Mouse (Mus musculus): ENCODE data around the gene Tubg2. TPM values are rescaled to one million over a fixed set of nuclear protein-coding genes. Genes with fewer than 3 reads are reported as not detected.

Gene Tubg2
- total and polyA plus RNA-seq, 3 experiments = 2.1 to 10.5 (median 4.7) TPM

DNA sequence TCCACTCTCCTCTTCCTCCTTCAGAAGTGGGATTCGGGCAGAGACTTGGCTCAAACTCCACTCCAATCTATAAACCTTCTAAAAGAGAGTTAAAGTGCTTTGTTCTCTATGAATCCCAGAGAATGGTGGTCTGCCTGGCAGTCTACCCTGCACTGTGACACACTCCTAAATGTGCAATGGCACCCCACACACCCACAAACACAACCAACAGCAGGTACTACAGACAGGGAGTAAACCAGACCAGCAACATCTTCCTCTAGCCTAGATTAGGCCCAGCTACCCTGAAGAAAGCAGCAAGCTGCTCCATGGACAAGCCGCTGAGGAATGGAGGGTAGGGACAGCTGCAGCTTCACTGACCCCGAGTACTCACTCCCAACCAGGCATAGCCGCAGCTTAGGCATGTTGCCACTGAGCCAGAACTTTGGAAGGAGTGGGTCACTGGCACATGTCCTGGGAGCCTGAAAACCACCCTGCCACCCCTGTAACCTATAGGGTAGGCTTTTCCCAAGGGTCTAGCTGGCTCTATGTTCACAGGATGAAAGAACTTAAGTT, 36.3 kb downstream of the Tubg2 start:
- Histone ChIP-seq H3K79me2 (replicated peaks; ENCODE audit: control insufficient read depth, extremely low read depth, insufficient read depth, poor library complexity, severe bottlenecking) (no peaks in the 10 kb centered on the region), H3K4me3 (replicated peaks in 1 of 3; ENCODE audit: low read depth in 2 of 3, low read length in 2 of 3, poor library complexity in 1 of 3) (no peak overlapping the region), H3K9me3 (replicated peaks; ENCODE audit: low read length) (no peaks in the 10 kb centered on the region), H3K4me1 (ENCODE audit: control insufficient read depth in 1 of 2, insufficient read depth in 2 of 2) (peaks cover 25 to 44% of the 10 kb centered on the region in 2 experiments), H3K4me2 (ENCODE audit: insufficient read depth, low read depth, poor library complexity, severe bottlenecking) (no peak overlapping the region), H3K36me3 (replicated peaks in 1 of 2; ENCODE audit: control insufficient read depth in 1 of 2, insufficient read depth in 1 of 2, low read length in 1 of 2) (peaks cover 44 to 97% of the 10 kb centered on the region in 2 experiments), H3K27ac (ENCODE audit: insufficient read depth, low read depth) (no peak overlapping the region), H3K9ac (ENCODE audit: insufficient read depth, low read depth) (no peak overlapping the region), H3K27me3 (replicated peaks) (no peaks in the 10 kb centered on the region)
- DNase-seq (ENCODE audit: extremely low read depth) = no peak
- in situ Hi-C loops (cut with MboI; ENCODE audit: low pct_ligation_motif_present, low pct_unique_long_range_greater_than_20kb, low sequenced_read_pairs) = no loop called here
- dilution Hi-C loops (cut with MboI; ENCODE audit: extremely low pct_ligation_motif_present, extremely low pct_unique_long_range_greater_than_20kb, low sequenced_read_pairs) = no loop called here
- TF ChIP-seq POLR2AphosphoS2 (IDR thresholded peaks at IDR 0.05; ENCODE audit: low read depth, low read length) (peak; percentile 60; the same call in 1 of the 2 replicates), CHD1 (IDR thresholded peaks at IDR 0.05; ENCODE audit: low read depth, low read length) (no peak), ZMIZ1 (IDR thresholded peaks at IDR 0.05; ENCODE audit: low read depth, low read length) (peak; percentile 15; the same call in 1 of the 2 replicates), POLR2A (IDR thresholded peaks at IDR 0.05; ENCODE audit: low read depth, low read length) (0 out of 2 replicates have a peak, but pooled peaks have one; percentile 4)

DNA sequence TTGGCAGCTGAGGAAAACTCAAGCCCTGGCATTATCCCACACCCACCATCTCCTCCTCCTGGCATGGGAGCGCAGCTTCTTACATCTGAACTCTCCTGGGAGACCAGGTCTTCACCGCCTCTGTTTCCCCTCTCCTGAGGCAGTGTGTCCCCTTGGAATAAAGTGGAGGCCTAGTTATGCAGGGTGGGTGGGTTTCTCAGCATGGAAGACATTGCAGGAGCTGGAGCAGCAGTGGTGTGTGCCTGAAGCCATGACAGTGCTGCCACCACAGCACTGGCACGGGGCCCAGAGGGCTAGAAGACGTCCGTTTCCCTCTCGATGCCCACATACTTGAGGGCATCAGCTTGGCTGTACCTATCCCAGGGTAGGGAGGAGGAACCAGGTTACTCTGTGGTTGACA, 36.9 kb downstream of the Tubg2 start:
- H3K4me1 ChIP-seq (ENCODE audit: control insufficient read depth in 1 of 2, insufficient read depth in 2 of 2) = peaks cover 25 to 44% of the 10 kb centered on the region in 2 experiments
- H3K79me2 ChIP-seq (replicated peaks; ENCODE audit: control insufficient read depth, extremely low read depth, insufficient read depth, poor library complexity, severe bottlenecking) = no peaks in the 10 kb centered on the region
- no peak for DNase-seq (ENCODE audit: extremely low read depth)
- no peak overlapping the region for H3K27ac ChIP-seq (ENCODE audit: insufficient read depth, low read depth)
- H3K4me2 ChIP-seq (ENCODE audit: insufficient read depth, low read depth, poor library complexity, severe bottlenecking) = no peak overlapping the region
- no peaks in the 10 kb centered on the region for H3K27me3 ChIP-seq (replicated peaks)
- no peak overlapping the region for H3K4me3 ChIP-seq (replicated peaks in 1 of 3; ENCODE audit: low read depth in 2 of 3, low read length in 2 of 3, poor library complexity in 1 of 3)
- H3K9ac ChIP-seq (ENCODE audit: insufficient read depth, low read depth) = no peak overlapping the region
- no peaks in the 10 kb centered on the region for H3K9me3 ChIP-seq (replicated peaks; ENCODE audit: low read length)
- H3K36me3 ChIP-seq (replicated peaks in 1 of 2; ENCODE audit: control insufficient read depth in 1 of 2, insufficient read depth in 1 of 2, low read length in 1 of 2) = peaks cover 41 to 95% of the 10 kb centered on the region in 2 experiments
- in situ Hi-C loops (cut with MboI; ENCODE audit: low pct_ligation_motif_present, low pct_unique_long_range_greater_than_20kb, low sequenced_read_pairs) = no loop called here
- TF ChIP-seq USF2 (conservative IDR thresholded peaks at IDR 0.05; ENCODE audit: low read depth, low read length) (no peak), CHD2 (IDR thresholded peaks at IDR 0.05; ENCODE audit: low read length) (no peak), PAX5 (IDR thresholded peaks at IDR 0.05; ENCODE audit: low read length) (no peak), POLR2A (IDR thresholded peaks at IDR 0.05; ENCODE audit: low read depth, low read length) (no peak), ELF1 (IDR thresholded peaks at IDR 0.05; ENCODE audit: low read depth, low read length) (no peak), JUND (conservative IDR thresholded peaks at IDR 0.05; ENCODE audit: low read depth, low read length) (no peak), POLR2AphosphoS2 (IDR thresholded peaks at IDR 0.05; ENCODE audit: low read depth, low read length) (no peak), BHLHE40 (IDR thresholded peaks at IDR 0.05; ENCODE audit: low read depth, low read length) (no peak), RCOR1 (conservative IDR thresholded peaks at IDR 0.05; ENCODE audit: low read depth, low read length) (no peak)
- dilution Hi-C loops (cut with MboI; ENCODE audit: extremely low pct_ligation_motif_present, extremely low pct_unique_long_range_greater_than_20kb, low sequenced_read_pairs) = no loop called here

DNA sequence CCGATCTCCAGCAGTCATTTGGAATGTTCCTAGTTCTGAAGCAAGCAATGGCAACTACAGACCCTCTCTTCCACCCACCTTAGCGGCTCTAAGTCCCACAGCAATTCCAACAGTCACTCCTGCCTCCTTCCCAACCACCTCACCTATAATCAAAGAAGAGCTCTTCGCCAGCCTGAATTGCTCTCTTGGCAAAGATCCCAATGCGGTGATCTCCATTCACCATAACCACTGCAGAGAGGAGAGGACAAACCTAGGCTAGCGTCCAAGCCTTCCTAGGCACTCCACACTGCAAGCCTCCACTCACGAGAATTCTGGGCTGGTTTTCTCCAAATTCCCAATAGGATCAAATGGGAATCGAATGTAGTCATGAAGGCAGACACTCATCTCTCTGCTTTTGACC, 37.4 kb downstream of the Tubg2 start:
- H3K36me3 ChIP-seq (replicated peaks in 1 of 2; ENCODE audit: control insufficient read depth in 1 of 2, insufficient read depth in 1 of 2, low read length in 1 of 2) = peaks cover 42 to 95% of the 10 kb centered on the region in 2 experiments
- no peak overlapping the region for H3K27ac ChIP-seq (ENCODE audit: insufficient read depth, low read depth)
- H3K79me2 ChIP-seq (replicated peaks; ENCODE audit: control insufficient read depth, extremely low read depth, insufficient read depth, poor library complexity, severe bottlenecking) = no peaks in the 10 kb centered on the region
- dilution Hi-C loops (cut with MboI; ENCODE audit: extremely low pct_ligation_motif_present, extremely low pct_unique_long_range_greater_than_20kb, low sequenced_read_pairs) (no loop called here), in situ Hi-C loops (cut with MboI; ENCODE audit: low pct_ligation_motif_present, low pct_unique_long_range_greater_than_20kb, low sequenced_read_pairs) (no loop called here)
- H3K9ac ChIP-seq (ENCODE audit: insufficient read depth, low read depth) = no peak overlapping the region
- H3K4me2 ChIP-seq (ENCODE audit: insufficient read depth, low read depth, poor library complexity, severe bottlenecking) = no peak overlapping the region
- peaks cover 25 to 44% of the 10 kb centered on the region in 2 experiments for H3K4me1 ChIP-seq (ENCODE audit: control insufficient read depth in 1 of 2, insufficient read depth in 2 of 2)
- H3K27me3 ChIP-seq (replicated peaks) = no peaks in the 10 kb centered on the region
- DNase-seq (ENCODE audit: extremely low read depth) = no peak
- no peaks in the 10 kb centered on the region for H3K9me3 ChIP-seq (replicated peaks; ENCODE audit: low read length)
- no peak overlapping the region for H3K4me3 ChIP-seq (replicated peaks in 1 of 3; ENCODE audit: low read depth in 2 of 3, low read length in 2 of 3, poor library complexity in 1 of 3)
- TF ChIP-seq TBP (conservative IDR thresholded peaks at IDR 0.05; ENCODE audit: low read depth, low read length) (no peak), JUN (IDR thresholded peaks at IDR 0.05; ENCODE audit: insufficient read depth, low read depth, low read length) (no peak), TCF12 (IDR thresholded peaks at IDR 0.05; ENCODE audit: low read depth, low read length) (no peak), RAD21 (IDR thresholded peaks at IDR 0.05; ENCODE audit: low read depth, low read length) (no peak), BHLHE40 (IDR thresholded peaks at IDR 0.05; ENCODE audit: low read depth, low read length) (no peak), E2F4 (IDR thresholded peaks at IDR 0.05; ENCODE audit: insufficient replicate concordance, low read depth, low read length) (no peak), ZC3H11A (IDR thresholded peaks at IDR 0.05; ENCODE audit: low read depth, low read length) (no peak), MEF2A (IDR thresholded peaks at IDR 0.05; ENCODE audit: borderline replicate concordance, low read depth, low read length) (no peak), ETS1 (conservative IDR thresholded peaks at IDR 0.05; ENCODE audit: low read depth, low read length) (no peak), CTCF (conservative IDR thresholded peaks at IDR 0.05 in 1 of 2, IDR thresholded peaks at IDR 0.05 in 1 of 2; ENCODE audit: low read depth in 2 of 2, low read length in 2 of 2) (no peak), POLR2A (IDR thresholded peaks at IDR 0.05; ENCODE audit: low read depth, low read length) (no peak), USF1 (IDR thresholded peaks at IDR 0.05; ENCODE audit: low read depth, low read length) (no peak), ELF1 (IDR thresholded peaks at IDR 0.05; ENCODE audit: low read depth, low read length) (no peak), JUND (conservative IDR thresholded peaks at IDR 0.05; ENCODE audit: low read depth, low read length) (no peak), ZKSCAN1 (IDR thresholded peaks at IDR 0.05; ENCODE audit: borderline replicate concordance, low read depth, low read length) (no peak), GABPA (IDR thresholded peaks at IDR 0.05; ENCODE audit: insufficient replicate concordance, low read depth, low read length) (no peak), MAFK (IDR thresholded peaks at IDR 0.05; ENCODE audit: insufficient replicate concordance, low read length) (no peak), MXI1 (IDR thresholded peaks at IDR 0.05; ENCODE audit: low read depth, low read length) (no peak)

All from CH12.LX (cell line).